Mouse (Mus musculus) myocyte (in vitro differentiated cells): ENCODE measurements at regions not wholly inside any gene's neighbourhood (a gene's known extent, or its start where the extent isn't known, plus 50 kb on each side); places are given as distances from the start of the nearest gene placed in this dataset.

ENCODE experiments used
- H3K27me3 ChIP-seq: one replicate; pipeline ENCODE4 v1.6.1; 2011; ENCODE audit not compliant: control insufficient read depth, insufficient read depth, insufficient read length
- H3K36me3 ChIP-seq: one replicate; pipeline ENCODE4 v1.6.1; 2011; ENCODE audit not compliant: control insufficient read depth, insufficient read depth
- H3K4me2 ChIP-seq: one replicate; pipeline ENCODE4 v1.6.1; 2011; ENCODE audit warnings: low read depth, control low read depth
- H3K4me3 ChIP-seq: one replicate; pipeline ENCODE4 v1.5.1; 2011; ENCODE audit warnings: mild to moderate bottlenecking, control low read depth, moderate library complexity
- H3K79me2 ChIP-seq: one replicate; pipeline ENCODE4 v1.6.1; 2011; ENCODE audit not compliant: control insufficient read depth, insufficient read depth
- H3ac ChIP-seq: one replicate; pipeline ENCODE4 v1.6.1; 2011; ENCODE audit not compliant: control insufficient read depth, insufficient read length
- CEBPB ChIP-seq: IDR thresholded peaks from 2 replicates; pipeline ENCODE4 v1.6.1; 2011; ENCODE audit warnings: mild to moderate bottlenecking, moderate library complexity; ENCODE audit not compliant: poor library complexity, insufficient read depth, severe bottlenecking
- E2F4 ChIP-seq: IDR thresholded peaks from one replicate; pipeline ENCODE4 v1.6.1; 2011; ENCODE audit warnings: mild to moderate bottlenecking, control low read depth, moderate library complexity; ENCODE audit not compliant: insufficient read depth
- MAX ChIP-seq: IDR thresholded peaks from one replicate; pipeline ENCODE4 v1.6.1; 2011; ENCODE audit warnings: low read depth, mild to moderate bottlenecking, control low read depth
- MYOD1 ChIP-seq, 3 experiments: IDR thresholded peaks; one replicate each; pipeline ENCODE4 v1.6.1; 2011; ENCODE audit warnings: control low read depth in 2 of 3, low read depth in 2 of 3, mild to moderate bottlenecking in 2 of 3, moderate library complexity in 1 of 3; ENCODE audit not compliant: insufficient read length in 2 of 3, control insufficient read depth in 1 of 3
- MYOG ChIP-seq, 3 experiments: IDR thresholded peaks; one replicate each; pipeline ENCODE4 v1.6.1; 2011; ENCODE audit warnings: control low read depth in 2 of 3, low read depth in 2 of 3, mild to moderate bottlenecking in 2 of 3; ENCODE audit not compliant: insufficient read length in 2 of 3, control insufficient read depth in 1 of 3, insufficient read depth in 1 of 3
- POLR2A ChIP-seq: IDR thresholded peaks from one replicate; pipeline ENCODE4 v1.6.1; 2011; ENCODE audit warnings: low read depth, mild to moderate bottlenecking, control low read depth, moderate library complexity; ENCODE audit not compliant: insufficient read length
- POLR2AphosphoS2 ChIP-seq: IDR thresholded peaks from one replicate; pipeline ENCODE4 v1.6.1; 2011; ENCODE audit warnings: low read depth, control low read depth; ENCODE audit not compliant: insufficient read length
- REST ChIP-seq: IDR thresholded peaks from one replicate; pipeline ENCODE4 v1.6.1; 2011; ENCODE audit warnings: mild to moderate bottlenecking, control low read depth, moderate library complexity; ENCODE audit not compliant: insufficient read depth, insufficient read length
- SRF ChIP-seq: IDR thresholded peaks from one replicate; pipeline ENCODE4 v1.6.1; 2011; ENCODE audit warnings: low read depth; ENCODE audit not compliant: control insufficient read depth, insufficient read length
- TCF12 ChIP-seq: IDR thresholded peaks from one replicate; pipeline ENCODE4 v1.6.1; 2011; ENCODE audit warnings: mild to moderate bottlenecking, control low read depth; ENCODE audit not compliant: poor library complexity, insufficient read depth, severe bottlenecking
- TCF3 ChIP-seq: IDR thresholded peaks from one replicate; pipeline ENCODE4 v1.6.1; 2011; ENCODE audit warnings: low read depth, control low read depth; ENCODE audit not compliant: insufficient read length
- USF1 ChIP-seq: IDR thresholded peaks from one replicate; pipeline ENCODE4 v1.6.1; 2011; ENCODE audit warnings: low read depth, mild to moderate bottlenecking, control low read depth, moderate library complexity

GRCm38 (mm10) chr3:9113410-9113809 is 496.5 kb downstream of the Zfp704 start:
- Histone ChIP-seq H3K4me3 (no peak overlapping the region), H3ac (no peak overlapping the region), H3K4me2 (peak overlapping the region; percentile 25), H3K36me3 (no peaks in the 10 kb centered on the region), H3K27me3 (no peaks in the 10 kb centered on the region), H3K79me2 (no peaks in the 10 kb centered on the region)
- peak in 2 of 3 experiments; percentile 14 to 44 for TF ChIP-seq MYOD1 (IDR thresholded peaks at IDR 0.05; ENCODE audit: control insufficient read depth in 1 of 3, insufficient read length in 2 of 3, low read depth in 2 of 3)
- no peak for TF ChIP-seq E2F4
- no peak for TF ChIP-seq USF1
- no peak for TF ChIP-seq TCF3
- no peak for TF ChIP-seq CEBPB
- peak; percentile 67 for TF ChIP-seq SRF
- peak; percentile 51 for TF ChIP-seq TCF12
- TF ChIP-seq REST, result no peak
- TF ChIP-seq MYOG (IDR thresholded peaks at IDR 0.05; ENCODE audit: control insufficient read depth in 1 of 3, insufficient read depth in 1 of 3, insufficient read length in 2 of 3, low read depth in 2 of 3), result peak in 2 of 3 experiments; percentile 57 to 59
- no peak for TF ChIP-seq MAX

DNA sequence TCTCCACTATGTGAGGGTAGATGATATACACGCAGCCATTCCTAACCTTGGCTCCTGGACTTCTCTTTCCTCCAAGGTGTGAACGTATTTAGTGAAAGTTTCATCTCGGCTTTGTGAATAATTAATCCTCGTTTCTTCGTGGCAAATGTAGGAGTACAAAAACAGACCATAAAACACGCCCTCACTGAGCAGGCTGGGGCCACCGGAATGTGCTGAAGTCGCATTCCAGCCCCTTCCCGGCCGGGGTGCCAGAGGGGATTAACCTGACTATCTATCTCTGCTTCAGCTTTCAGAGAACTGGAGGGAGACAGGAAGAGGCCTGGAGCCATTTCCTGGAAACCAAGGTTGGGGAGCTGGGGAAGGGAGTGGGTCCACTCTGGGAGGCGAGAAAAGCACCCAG is 499.1 kb downstream of the Zfp704 start:
- Histone ChIP-seq H3K4me2 (no peak overlapping the region), H3K36me3 (no peaks in the 10 kb centered on the region), H3K79me2 (no peaks in the 10 kb centered on the region), H3K4me3 (no peak overlapping the region), H3ac (no peak overlapping the region), H3K27me3 (no peaks in the 10 kb centered on the region)
- TF ChIP-seq MYOD1 (IDR thresholded peaks at IDR 0.05; ENCODE audit: control insufficient read depth in 1 of 3, insufficient read length in 2 of 3, low read depth in 2 of 3) (no peak), POLR2A (no peak), USF1 (no peak), TCF12 (no peak), REST (no peak), E2F4 (no peak), POLR2AphosphoS2 (no peak), CEBPB (no peak), MYOG (IDR thresholded peaks at IDR 0.05; ENCODE audit: control insufficient read depth in 1 of 3, insufficient read depth in 1 of 3, insufficient read length in 2 of 3, low read depth in 2 of 3) (no peak), SRF (no peak), TCF3 (no peak), MAX (no peak)

DNA sequence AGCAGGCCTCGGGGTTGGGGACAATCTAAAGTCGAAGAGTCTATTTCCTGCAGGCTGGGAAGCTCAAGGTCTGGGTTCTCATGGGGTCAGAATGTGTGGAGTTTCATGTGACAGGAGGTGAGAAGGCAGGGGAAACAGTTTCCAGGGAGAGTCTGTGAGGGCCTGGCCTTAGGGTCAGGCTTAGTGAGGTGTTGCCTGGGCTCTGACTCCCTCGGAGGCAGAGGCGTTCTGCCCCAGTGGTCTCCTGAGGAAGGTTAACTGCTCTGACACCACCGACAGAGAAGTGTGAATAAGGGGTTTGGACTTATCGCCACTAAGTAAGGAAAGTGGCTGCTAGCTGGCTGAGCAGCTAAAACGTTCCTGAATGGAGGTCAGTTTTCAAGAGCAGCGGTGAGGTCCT is 499.9 kb downstream of the Zfp704 start:
- TF ChIP-seq MYOD1 (IDR thresholded peaks at IDR 0.05; ENCODE audit: control insufficient read depth in 1 of 3, insufficient read length in 2 of 3, low read depth in 2 of 3) (no peak), REST (no peak), USF1 (no peak), SRF (no peak), TCF3 (no peak), MYOG (IDR thresholded peaks at IDR 0.05; ENCODE audit: control insufficient read depth in 1 of 3, insufficient read depth in 1 of 3, insufficient read length in 2 of 3, low read depth in 2 of 3) (no peak), POLR2AphosphoS2 (no peak), CEBPB (no peak), MAX (no peak), TCF12 (no peak), POLR2A (no peak), E2F4 (no peak)
- Histone ChIP-seq H3K4me3 (no peak overlapping the region), H3K36me3 (no peaks in the 10 kb centered on the region), H3K79me2 (no peaks in the 10 kb centered on the region), H3ac (no peak overlapping the region), H3K27me3 (no peaks in the 10 kb centered on the region), H3K4me2 (no peak overlapping the region)

- no peaks in the 10 kb centered on the region for H3K36me3 ChIP-seq
- TF ChIP-seq MYOG (IDR thresholded peaks at IDR 0.05; ENCODE audit: control insufficient read depth in 1 of 3, insufficient read depth in 1 of 3, insufficient read length in 2 of 3, low read depth in 2 of 3), result no peak
- TF ChIP-seq MAX, result no peak
- no peak for TF ChIP-seq MYOD1 (IDR thresholded peaks at IDR 0.05; ENCODE audit: control insufficient read depth in 1 of 3, insufficient read length in 2 of 3, low read depth in 2 of 3)
- TF ChIP-seq TCF12, result no peak
- TF ChIP-seq CEBPB, result no peak
- no peak for TF ChIP-seq TCF3
- TF ChIP-seq POLR2AphosphoS2, result no peak
- no peak for TF ChIP-seq SRF
- no peak for TF ChIP-seq REST
- TF ChIP-seq POLR2A, result no peak
- no peak for TF ChIP-seq E2F4
- no peak for TF ChIP-seq USF1
- H3K4me3 ChIP-seq, result no peak overlapping the region
- no peaks in the 10 kb centered on the region for H3K79me2 ChIP-seq
- no peaks in the 10 kb centered on the region for H3K27me3 ChIP-seq
- no peak overlapping the region for H3K4me2 ChIP-seq
- H3ac ChIP-seq, result no peak overlapping the region
Observed at GRCm38 (mm10) chr3:9109485-9109884, 500.4 kb downstream of the Zfp704 start.

- H3K4me2 ChIP-seq, result no peak overlapping the region
- H3K36me3 ChIP-seq, result no peaks in the 10 kb centered on the region
- no peak overlapping the region for H3ac ChIP-seq
- no peak overlapping the region for H3K4me3 ChIP-seq
- TF ChIP-seq TCF3 (no peak), POLR2AphosphoS2 (no peak), E2F4 (no peak), SRF (no peak), MAX (no peak), MYOD1 (IDR thresholded peaks at IDR 0.05; ENCODE audit: control insufficient read depth in 1 of 3, insufficient read length in 2 of 3, low read depth in 2 of 3) (no peak), REST (no peak), TCF12 (no peak), USF1 (no peak), CEBPB (no peak), MYOG (IDR thresholded peaks at IDR 0.05; ENCODE audit: control insufficient read depth in 1 of 3, insufficient read depth in 1 of 3, insufficient read length in 2 of 3, low read depth in 2 of 3) (no peak), POLR2A (no peak)
- H3K79me2 ChIP-seq, result no peaks in the 10 kb centered on the region
- no peaks in the 10 kb centered on the region for H3K27me3 ChIP-seq
Observed at GRCm38 (mm10) chr3:9107766-9108410, 502.0 kb downstream of the Zfp704 start.
